Mouse (Mus musculus) CH12.LX (cell line): ENCODE measurements around the gene Rps11.

Experiments used
- CHD1 ChIP-seq: IDR thresholded peaks from 2 replicates; pipeline ENCODE4 v1.6.1; 2012; ENCODE audit warnings: low read depth, low read length, improper control_type of control experiment, inconsistent platforms
- CTCF ChIP-seq, 2 experiments: IDR thresholded peaks in 1 of 2; conservative IDR thresholded peaks in 1 of 2; 2 replicates each; pipeline ENCODE4 v1.5.1; 2011 to 2012; ENCODE audit warnings: low read depth in 2 of 2, low read length in 2 of 2, improper control_type of control experiment in 1 of 2, inconsistent platforms in 1 of 2, mild to moderate bottlenecking in 1 of 2, moderate library complexity in 1 of 2
- ELF1 ChIP-seq: IDR thresholded peaks from 2 replicates; pipeline ENCODE4 v1.6.1; 2014; ENCODE audit warnings: low read depth, mild to moderate bottlenecking, inconsistent platforms, low read length, improper control_type of control experiment
- HCFC1 ChIP-seq: IDR thresholded peaks from 2 replicates; pipeline ENCODE4 v1.6.1; 2012; ENCODE audit warnings: low read depth, mild to moderate bottlenecking, inconsistent platforms, low read length, improper control_type of control experiment
- KAT2A ChIP-seq: IDR thresholded peaks from 2 replicates; pipeline ENCODE4 v1.6.1; 2012; ENCODE audit warnings: low read length, improper control_type of control experiment, inconsistent platforms; ENCODE audit not compliant: insufficient replicate concordance
- MAX ChIP-seq: IDR thresholded peaks from 2 replicates; pipeline ENCODE4 v1.6.1; 2011; ENCODE audit warnings: low read length, improper control_type of control experiment
- MYC ChIP-seq: IDR thresholded peaks from 2 replicates; pipeline ENCODE4 v1.6.1; 2011; ENCODE audit warnings: low read depth, mild to moderate bottlenecking, improper control_type of control experiment, low read length
- NRF1 ChIP-seq: IDR thresholded peaks from 2 replicates; pipeline ENCODE4 v1.6.1; 2014; ENCODE audit warnings: low read depth, mild to moderate bottlenecking, inconsistent platforms, low read length, improper control_type of control experiment, moderate library complexity
- POLR2A ChIP-seq: IDR thresholded peaks from 2 replicates; pipeline ENCODE4 v1.6.1; 2011; ENCODE audit warnings: low read depth, mild to moderate bottlenecking, improper control_type of control experiment, low read length
- USF1 ChIP-seq: IDR thresholded peaks from 2 replicates; pipeline ENCODE4 v1.6.1; 2014; ENCODE audit warnings: low read depth, mild to moderate bottlenecking, inconsistent platforms, low read length, improper control_type of control experiment
- USF2 ChIP-seq: conservative IDR thresholded peaks from 2 replicates; pipeline ENCODE4 v1.6.1; 2011; ENCODE audit warnings: low read depth, low read length, improper control_type of control experiment
- ZKSCAN1 ChIP-seq: IDR thresholded peaks from 2 replicates; pipeline ENCODE4 v1.6.1; 2012; ENCODE audit warnings: low read depth, inconsistent platforms, low read length, improper control_type of control experiment, borderline replicate concordance

DNA sequence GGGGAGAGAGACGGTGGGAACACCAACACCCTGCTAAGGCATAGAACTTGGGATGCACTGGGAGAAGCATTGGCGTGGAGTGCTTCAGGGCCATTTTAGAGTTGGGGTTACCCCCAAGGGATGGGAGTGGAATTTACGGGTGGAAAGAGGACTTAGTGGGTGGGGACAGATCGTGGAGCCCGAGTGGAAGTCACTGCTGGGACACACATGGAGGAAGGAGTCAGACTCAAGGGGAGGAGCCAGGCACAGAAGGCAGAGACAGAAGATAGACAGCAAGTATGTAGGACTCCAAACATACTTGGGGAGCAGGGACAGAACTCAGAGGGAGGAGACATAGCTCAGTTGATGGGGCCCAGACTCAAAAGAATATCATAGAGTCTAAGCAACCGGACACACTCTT is 38.3 kb upstream of the Rps11 start:
- no peak for TF ChIP-seq CTCF (conservative IDR thresholded peaks at IDR 0.05 in 1 of 2, IDR thresholded peaks at IDR 0.05 in 1 of 2; ENCODE audit: low read depth in 2 of 2, low read length in 2 of 2)
- TF ChIP-seq USF2 = no peak
- TF ChIP-seq NRF1 = no peak
- TF ChIP-seq ZKSCAN1 = no peak
- TF ChIP-seq MYC = no peak
- no peak for TF ChIP-seq POLR2A
- no peak for TF ChIP-seq KAT2A
- TF ChIP-seq USF1 = no peak
- TF ChIP-seq ELF1 = no peak
- no peak for TF ChIP-seq HCFC1
- no peak for TF ChIP-seq MAX
- TF ChIP-seq CHD1 = no peak
